Mouse (Mus musculus) skeletal muscle tissue, postnatal 0 days (tissue): ENCODE results near the gene Tubb3. TPM values are rescaled to one million over a fixed set of nuclear protein-coding genes. Genes with fewer than 3 reads are reported as not detected.

Source experiments
- polyA plus RNA-seq: library from polyadenylated mRNA; unstranded; fragments of >200 nt; fragmentation: Nextera tagmentation; extraction: Ambion mirVana; gene quantifications from 2 replicates; pipeline ENCODE4 v1.2.1, GENCODE M21; 2015

Gene Tubb3
- polyA plus RNA-seq: 0.19 and 0.33 TPM in 2 replicates

DNA sequence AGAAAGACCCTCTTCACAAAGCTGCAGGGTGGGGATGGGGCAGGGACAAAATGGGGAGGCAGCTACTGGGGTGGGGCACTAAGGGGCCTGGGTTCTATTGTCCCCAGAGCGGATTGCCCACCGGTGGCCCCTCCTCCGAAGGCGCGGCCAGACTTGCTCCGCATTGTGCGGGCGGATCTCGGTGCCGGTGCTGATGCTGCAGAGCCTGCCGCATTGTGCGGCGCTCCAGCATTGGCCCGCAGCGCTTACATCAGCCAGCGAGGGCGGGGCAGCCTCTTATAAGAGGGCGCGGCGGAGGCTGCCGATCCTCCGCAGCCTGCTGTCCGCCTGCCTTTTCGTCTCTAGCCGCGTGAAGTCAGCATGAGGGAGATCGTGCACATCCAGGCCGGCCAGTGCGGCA is at the start of gene Tubb3:
Tubb3 (plus strand) TSS at position 179 of the 400 bp plus-strand sequence.

DNA sequence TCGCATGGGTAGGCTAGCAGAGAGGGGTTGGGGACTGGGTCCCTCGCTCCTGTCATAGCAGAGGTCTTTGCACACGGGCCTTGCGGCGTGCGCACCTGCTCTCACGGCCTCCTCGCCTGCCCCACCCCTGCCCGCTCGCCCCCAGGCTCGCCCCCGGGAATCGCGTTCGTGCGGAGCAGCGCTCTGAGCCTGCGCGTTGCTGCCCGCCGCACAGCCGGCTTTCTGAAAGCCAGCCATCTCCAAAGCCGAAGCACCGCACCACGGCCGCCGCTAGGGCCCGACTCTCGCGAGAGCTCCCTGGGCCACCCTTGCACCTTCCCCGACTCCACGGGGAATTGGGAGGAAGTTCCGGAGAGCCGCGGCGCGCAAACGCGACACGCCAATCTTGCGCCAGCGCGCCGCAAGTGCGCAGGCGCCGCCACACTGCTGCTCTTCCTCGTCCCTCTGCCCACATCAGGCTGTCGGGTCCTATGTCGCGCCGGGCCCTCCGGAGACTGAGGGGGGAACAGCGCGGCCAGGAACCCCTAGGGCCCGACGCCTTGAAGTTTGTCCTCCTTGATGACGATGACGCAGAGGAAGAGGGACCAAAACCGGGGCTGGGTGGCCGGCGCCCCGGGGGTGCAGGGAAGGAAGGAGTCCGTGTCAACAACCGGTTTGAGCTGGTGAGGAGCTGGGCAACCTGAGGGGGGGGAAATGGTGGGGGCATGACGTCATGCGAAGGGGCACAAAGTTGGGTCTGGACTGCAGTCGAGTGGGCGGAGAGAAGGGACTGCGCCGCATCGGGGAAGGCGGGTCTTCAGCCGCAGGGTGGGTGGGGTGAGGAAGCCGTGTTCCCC is 37.6 kb upstream of the Tubb3 start, which contains the start of gene Tcf25:
Tcf25 (plus strand) TSS at position 351 of the 836 bp plus-strand sequence.

DNA sequence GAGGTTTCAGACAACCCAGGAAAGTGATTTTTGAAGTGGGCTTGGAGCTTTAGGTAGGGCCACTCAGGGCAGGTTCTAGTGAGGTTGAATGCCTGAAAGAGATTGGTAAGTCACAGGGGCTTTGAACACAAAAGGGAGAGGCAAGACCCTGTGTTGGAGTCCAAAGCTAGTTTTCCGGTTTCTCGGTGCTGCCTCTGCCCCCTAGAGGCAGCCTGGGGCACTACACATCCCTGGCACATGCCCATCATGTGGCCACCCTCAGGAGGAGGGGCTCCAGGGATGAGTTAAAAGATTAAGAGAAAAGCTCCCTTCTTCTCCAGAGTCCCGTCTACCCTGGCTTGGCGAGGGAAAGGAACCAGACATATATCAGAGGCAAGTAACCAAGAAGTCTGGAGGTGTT is 4.4 kb upstream of the Tubb3 start, which contains the start of gene Mc1r:
Mc1r (plus strand) TSS at position 322 of the 400 bp plus-strand sequence.

DNA sequence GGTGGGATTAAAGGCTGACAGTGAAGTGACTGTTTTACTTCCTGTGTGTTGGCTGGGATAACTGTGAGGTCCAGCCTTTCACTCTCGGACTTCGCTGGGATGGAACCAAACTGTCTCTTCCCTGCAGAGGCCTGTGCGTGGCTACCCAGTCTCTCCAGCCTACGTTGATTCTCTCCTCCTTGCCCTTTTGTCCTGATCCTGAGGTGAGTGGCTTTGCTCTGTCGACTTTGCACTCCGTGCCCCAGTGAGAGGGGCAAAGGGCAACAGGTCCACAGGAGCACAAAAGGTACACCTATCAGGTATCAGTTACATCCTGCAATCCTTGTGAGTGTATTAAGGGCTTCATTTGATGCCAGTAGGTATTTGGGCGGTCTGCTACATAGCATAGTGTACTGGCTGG is 12.2 kb downstream of the Tubb3 start, which contains the start of gene Def8:
Def8 (plus strand) TSS at position 87 of the 400 bp plus-strand sequence.

Other genes with a start within 250 kb of the Tubb3 start
- gene Dpep1, start 225.2 kb upstream of the Tubb3 start, polyA plus RNA-seq: 14.2 and 14.8 TPM in 2 replicates
- 76.6 and 84.8 TPM in 2 replicates for gene Chmp1a, start 198.7 kb upstream of the Tubb3 start, polyA plus RNA-seq
- gene Spata33, start 198.6 kb upstream of the Tubb3 start, polyA plus RNA-seq: 1.2 and 1.4 TPM in 2 replicates
- 11.7 and 13.6 TPM in 2 replicates for gene Cdk10, start 186.6 kb upstream of the Tubb3 start, polyA plus RNA-seq
- 1.3 and 1.6 TPM in 2 replicates for gene Spata2l, start 175.2 kb upstream of the Tubb3 start, polyA plus RNA-seq
- 8.6 and 9.3 TPM in 2 replicates for gene Zfp276, start 157.2 kb upstream of the Tubb3 start, polyA plus RNA-seq
- gene Vps9d1, start 157.1 kb upstream of the Tubb3 start, polyA plus RNA-seq: 11.8 and 13.8 TPM in 2 replicates
- gene Fanca, start 92.8 kb upstream of the Tubb3 start, polyA plus RNA-seq: 3.5 and 4.5 TPM in 2 replicates
- gene Spire2, start 78.7 kb upstream of the Tubb3 start, polyA plus RNA-seq: 0.43 and 0.45 TPM in 2 replicates
- gene Tcf25, start 37.7 kb upstream of the Tubb3 start, polyA plus RNA-seq: 124 and 137 TPM in 2 replicates
- gene Mc1r, start 4.3 kb upstream of the Tubb3 start, polyA plus RNA-seq: not detected in 2 replicates
- gene Def8, start 12.1 kb downstream of the Tubb3 start, polyA plus RNA-seq: 15.8 and 18.1 TPM in 2 replicates
- gene Afg3l1, start 66.5 kb downstream of the Tubb3 start, polyA plus RNA-seq: 26.0 and 29.9 TPM in 2 replicates
- gene Dbndd1, start 104.0 kb downstream of the Tubb3 start, polyA plus RNA-seq: 1.9 and 2.8 TPM in 2 replicates
- gene Gas8, start 107.4 kb downstream of the Tubb3 start, polyA plus RNA-seq: 8.4 and 9.6 TPM in 2 replicates
- gene Rhou, start 242.5 kb downstream of the Tubb3 start, polyA plus RNA-seq: 1.6 and 3.3 TPM in 2 replicates